Mouse (Mus musculus): ENCODE results near the gene Sf3b2. TPM values are rescaled to one million over a fixed set of nuclear protein-coding genes. Genes with fewer than 3 reads are reported as not detected.

Gene Sf3b2
- polyA plus RNA-seq, 1 experiment from 2014 or later = 289 TPM

Other genes starting within 250 kb of the Sf3b2 start
- gene Rin1, start 245.0 kb downstream of the Sf3b2 start, polyA plus RNA-seq (2015; fragmentation: Nextera tagmentation; extraction: Ambion mirVana) = 2.7 and 3.9 TPM in 2 replicates
- gene Cd248, start 227.4 kb downstream of the Sf3b2 start, polyA plus RNA-seq (2015; fragmentation: Nextera tagmentation; extraction: Ambion mirVana) = 47.7 and 48.0 TPM in 2 replicates
- gene Tmem151a, start 209.9 kb downstream of the Sf3b2 start, polyA plus RNA-seq (2015; fragmentation: Nextera tagmentation; extraction: Ambion mirVana) = 5.6 and 6.5 TPM in 2 replicates
- gene Yif1a, start 206.9 kb downstream of the Sf3b2 start, polyA plus RNA-seq (2015; fragmentation: Nextera tagmentation; extraction: Ambion mirVana) = 109 and 126 TPM in 2 replicates
- 12.7 and 13.4 TPM in 2 replicates for gene Cnih2, start 196.9 kb downstream of the Sf3b2 start, polyA plus RNA-seq (2015; fragmentation: Nextera tagmentation; extraction: Ambion mirVana)
- 216 and 223 TPM in 2 replicates for gene Rab1b, start 188.4 kb downstream of the Sf3b2 start, polyA plus RNA-seq (2015; fragmentation: Nextera tagmentation; extraction: Ambion mirVana)
- 12.1 and 16.6 TPM in 2 replicates for gene Klc2, start 176.9 kb downstream of the Sf3b2 start, polyA plus RNA-seq (2015; fragmentation: Nextera tagmentation; extraction: Ambion mirVana)
- 15.6 and 15.8 TPM in 2 replicates for gene Pacs1, start 22.3 kb downstream of the Sf3b2 start, polyA plus RNA-seq (2015; fragmentation: Nextera tagmentation; extraction: Ambion mirVana)
- 2.1 and 2.4 TPM in 2 replicates for gene Gal3st3, start 2.9 kb upstream of the Sf3b2 start, polyA plus RNA-seq (2015; fragmentation: Nextera tagmentation; extraction: Ambion mirVana)
- not detected in 2 replicates for gene Catsper1, start 40.3 kb upstream of the Sf3b2 start, polyA plus RNA-seq (2015; fragmentation: Nextera tagmentation; extraction: Ambion mirVana)
- gene Cst6, start 54.1 kb upstream of the Sf3b2 start, polyA plus RNA-seq (2015; fragmentation: Nextera tagmentation; extraction: Ambion mirVana) = 15.9 and 19.8 TPM in 2 replicates
- 53.9 and 58.2 TPM in 2 replicates for gene Eif1ad, start 71.3 kb upstream of the Sf3b2 start, polyA plus RNA-seq (2015; fragmentation: Nextera tagmentation; extraction: Ambion mirVana)
- gene Banf1, start 71.7 kb upstream of the Sf3b2 start, polyA plus RNA-seq (2015; fragmentation: Nextera tagmentation; extraction: Ambion mirVana) = 474 and 479 TPM in 2 replicates
- 61.2 and 66.4 TPM in 2 replicates for gene Sart1, start 93.2 kb upstream of the Sf3b2 start, polyA plus RNA-seq (2015; fragmentation: Nextera tagmentation; extraction: Ambion mirVana)
- 4.3 and 10.8 TPM in 2 replicates for gene Tsga10ip, start 107.1 kb upstream of the Sf3b2 start, polyA plus RNA-seq (2015; fragmentation: Nextera tagmentation; extraction: Ambion mirVana)
- 198 and 200 TPM in 2 replicates for gene Drap1, start 129.5 kb upstream of the Sf3b2 start, polyA plus RNA-seq (2015; fragmentation: Nextera tagmentation; extraction: Ambion mirVana)
- 42.6 and 45.8 TPM in 2 replicates for gene AI837181, start 129.7 kb upstream of the Sf3b2 start, polyA plus RNA-seq (2015; fragmentation: Nextera tagmentation; extraction: Ambion mirVana)
- gene Fosl1, start 152.1 kb upstream of the Sf3b2 start, polyA plus RNA-seq (2015; fragmentation: Nextera tagmentation; extraction: Ambion mirVana) = not detected in 2 replicates
- gene Ccdc85b, start 162.4 kb upstream of the Sf3b2 start, polyA plus RNA-seq (2015; fragmentation: Nextera tagmentation; extraction: Ambion mirVana) = 8.2 and 8.7 TPM in 2 replicates
- 95.1 and 99.4 TPM in 2 replicates for gene Fibp, start 165.2 kb upstream of the Sf3b2 start, polyA plus RNA-seq (2015; fragmentation: Nextera tagmentation; extraction: Ambion mirVana)
- 2.1 and 2.9 TPM in 2 replicates for gene Ctsw, start 173.1 kb upstream of the Sf3b2 start, polyA plus RNA-seq (2015; fragmentation: Nextera tagmentation; extraction: Ambion mirVana)
- 118 TPM in 2 replicates for gene Efemp2, start 178.5 kb upstream of the Sf3b2 start, polyA plus RNA-seq (2015; fragmentation: Nextera tagmentation; extraction: Ambion mirVana)
- 29.5 and 29.8 TPM in 2 replicates for gene Mus81, start 192.9 kb upstream of the Sf3b2 start, polyA plus RNA-seq (2015; fragmentation: Nextera tagmentation; extraction: Ambion mirVana)
- gene Cfl1, start 195.0 kb upstream of the Sf3b2 start, polyA plus RNA-seq (2015; fragmentation: Nextera tagmentation; extraction: Ambion mirVana) = 2,332 and 2,514 TPM in 2 replicates
- gene 1700020D05Rik, start 208.3 kb upstream of the Sf3b2 start, polyA plus RNA-seq (2015; fragmentation: Nextera tagmentation; extraction: Ambion mirVana) = not detected in 2 replicates
- gene Snx32, start 215.1 kb upstream of the Sf3b2 start, polyA plus RNA-seq (2015; fragmentation: Nextera tagmentation; extraction: Ambion mirVana) = 7.2 and 8.0 TPM in 2 replicates